Mouse (Mus musculus): ENCODE data around the gene Tjap1.
A peak's percentile ranks its signal among the peaks of the same experiment; 100 is the strongest.

Gene Tjap1

DNA sequence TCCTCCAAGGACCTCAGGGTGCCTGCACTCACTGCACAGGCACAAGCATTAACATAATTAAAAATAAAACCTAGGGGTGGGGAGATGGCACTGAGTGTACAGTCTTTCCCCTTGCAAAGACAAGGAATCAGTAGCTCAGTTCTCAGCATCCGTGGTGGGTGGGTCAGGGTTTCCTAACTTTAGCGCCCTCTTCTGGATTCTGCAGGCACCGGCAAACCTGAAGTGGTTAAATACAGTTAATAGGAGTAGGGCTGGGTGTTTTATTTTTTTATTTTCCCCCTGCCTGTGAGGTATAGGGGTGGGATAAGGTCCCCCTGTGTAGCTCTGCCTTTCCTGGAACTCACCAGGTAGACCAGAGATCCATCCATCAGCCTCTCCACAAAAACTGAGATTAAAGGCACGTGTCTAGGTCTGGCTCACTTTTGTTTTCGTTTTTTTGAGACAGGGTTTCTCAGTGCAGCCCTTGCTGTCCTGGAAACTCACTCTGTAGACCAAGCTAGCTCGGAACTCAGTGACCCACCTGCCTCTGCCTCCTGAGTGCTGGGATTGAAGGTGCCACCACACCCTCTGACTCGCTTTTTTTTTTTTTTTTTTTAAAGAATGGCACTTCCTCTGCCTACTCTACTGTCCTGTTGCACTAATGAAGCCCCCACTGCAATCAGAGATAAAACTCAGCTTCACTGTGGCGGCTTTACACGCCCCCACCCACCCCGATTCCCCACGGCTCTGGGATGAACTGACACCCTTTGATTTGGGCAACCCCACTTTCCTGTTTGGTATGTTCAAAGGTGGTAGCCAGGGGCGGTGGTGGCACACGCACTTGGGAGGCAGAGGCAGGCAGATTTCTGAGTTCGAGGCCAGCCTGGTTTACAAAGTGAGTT, 30.0 kb downstream of the Tjap1 start:
- peak in 1 of 2 experiments; percentile 63 for DNase-seq

DNA sequence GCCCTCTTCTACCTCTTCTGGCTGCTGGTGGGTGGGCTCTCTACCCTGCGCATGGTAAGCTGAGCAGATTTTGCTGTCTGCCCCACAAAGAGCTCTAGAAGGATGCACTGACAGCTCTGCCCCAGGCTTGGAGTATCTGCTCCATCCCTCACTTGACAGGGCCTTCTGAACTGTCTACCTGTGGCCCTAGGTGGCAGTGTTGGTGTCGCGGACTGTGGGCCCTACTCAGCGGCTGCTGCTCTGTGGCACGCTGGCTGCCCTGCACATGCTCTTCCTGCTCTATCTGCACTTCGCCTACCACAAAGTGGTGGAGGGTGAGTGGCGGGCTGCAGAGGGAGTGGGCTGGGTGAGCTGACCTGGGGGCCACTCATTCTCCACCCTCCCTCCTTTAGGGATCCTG, 31.7 kb downstream of the Tjap1 start:
- DNase-seq: no peak

DNA sequence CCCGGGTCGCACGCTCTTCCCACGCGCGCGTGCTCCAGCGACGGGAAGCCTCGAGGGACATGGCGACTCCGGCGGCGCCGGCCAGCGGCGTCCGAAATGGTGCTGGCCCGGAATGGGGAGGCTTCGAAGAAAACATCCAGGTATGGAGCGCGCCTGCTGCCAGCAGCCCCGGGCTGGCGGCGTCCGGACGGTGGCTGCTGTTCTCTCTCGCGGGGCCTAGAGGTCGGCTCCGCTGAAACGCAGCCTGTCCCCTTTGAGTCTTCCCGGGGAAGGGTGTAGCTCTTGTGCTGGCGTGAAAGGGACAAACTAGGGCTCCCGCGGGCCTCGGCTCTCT, 34.7 kb downstream of the Tjap1 start:
- DNase-seq: no peak

- peak; percentile 97 for DNase-seq
These were observed 35.2 kb downstream of the Tjap1 start, which contains the start of the genes Polr1c and Yipf3 for GRCm38 (mm10) chr17:46247512-46248188. Gene Polr1c, minus strand, starts transcription at chr17:46248054. Gene Yipf3, plus strand, starts transcription at chr17:46248080.

DNA sequence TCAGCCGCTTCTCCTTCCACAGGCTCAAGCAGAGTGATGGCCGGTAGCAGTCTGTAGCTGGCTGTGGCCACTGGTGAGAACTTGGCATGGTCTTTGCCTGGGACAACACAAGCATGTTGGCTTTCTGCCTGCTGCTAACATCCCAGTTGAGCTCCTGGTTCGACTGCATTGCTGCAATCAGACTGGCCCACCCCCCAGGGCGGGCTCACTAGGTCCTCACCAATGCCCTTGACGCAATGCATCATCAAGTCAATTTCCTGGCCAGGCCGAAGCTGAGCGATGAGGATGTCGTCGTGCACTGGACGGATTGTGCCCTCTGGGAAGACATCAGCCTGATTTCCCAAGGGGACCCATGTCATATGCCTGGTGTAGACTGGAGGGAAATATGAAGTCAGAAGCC, 38.2 kb downstream of the Tjap1 start:
- DNase-seq: peak; percentile 71 to 87

DNA sequence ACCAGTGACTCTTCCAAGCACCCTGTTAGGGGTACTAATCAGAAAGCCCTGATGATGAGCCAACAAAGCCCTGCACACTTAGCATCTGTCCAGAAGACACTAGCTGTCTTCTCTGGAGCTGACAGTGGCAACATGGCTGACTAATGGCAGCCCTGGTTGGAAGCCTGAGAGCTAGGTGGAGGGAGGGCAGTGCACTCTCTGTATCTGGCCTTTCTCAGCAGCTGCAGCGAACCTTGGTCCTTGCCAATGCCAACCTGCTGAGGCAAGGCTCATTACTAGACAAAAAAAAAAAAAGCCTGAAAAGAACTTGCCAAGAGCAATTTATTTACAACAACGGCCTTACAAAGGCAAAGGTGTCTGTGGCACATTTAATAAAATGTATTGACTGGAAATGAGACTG, 39.2 kb downstream of the Tjap1 start:
- no peak for DNase-seq

- peak; percentile 56 to 78 for DNase-seq
These were observed 39.8 kb downstream of the Tjap1 start for GRCm38 (mm10) chr17:46242993-46243392.

- DNase-seq: peak; percentile 21 to 57
These were observed 40.6 kb downstream of the Tjap1 start for GRCm38 (mm10) chr17:46242274-46242673.

GRCm38 (mm10) chr17:46241471-46241870, 41.4 kb downstream of the Tjap1 start:
- peak in 1 of 2 experiments; percentile 34 for DNase-seq

- DNase-seq: no peak
These were observed 43.2 kb downstream of the Tjap1 start for GRCm38 (mm10) chr17:46239516-46240114.

GRCm38 (mm10) chr17:46237480-46237879, 45.3 kb downstream of the Tjap1 start:
- DNase-seq: no peak

DNA sequence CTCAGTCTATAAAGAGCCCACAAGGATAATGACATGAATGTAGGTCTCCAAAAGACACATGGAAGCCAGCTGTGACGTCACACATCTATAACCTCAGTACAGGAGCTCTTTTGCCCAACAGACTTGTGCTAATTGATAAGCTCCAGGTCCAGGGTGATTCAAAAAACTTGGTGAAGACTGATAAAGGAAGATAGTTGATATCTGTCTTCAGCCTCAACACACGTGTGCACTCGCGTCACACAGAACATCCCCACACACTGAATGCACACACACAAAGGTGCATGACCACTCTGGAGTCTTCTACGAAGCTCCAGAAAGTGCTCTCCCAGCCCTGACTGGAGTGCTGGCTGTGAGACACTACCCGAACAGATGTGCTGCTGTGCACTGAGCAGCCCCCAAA, 45.7 kb downstream of the Tjap1 start:
- DNase-seq: no peak

DNA sequence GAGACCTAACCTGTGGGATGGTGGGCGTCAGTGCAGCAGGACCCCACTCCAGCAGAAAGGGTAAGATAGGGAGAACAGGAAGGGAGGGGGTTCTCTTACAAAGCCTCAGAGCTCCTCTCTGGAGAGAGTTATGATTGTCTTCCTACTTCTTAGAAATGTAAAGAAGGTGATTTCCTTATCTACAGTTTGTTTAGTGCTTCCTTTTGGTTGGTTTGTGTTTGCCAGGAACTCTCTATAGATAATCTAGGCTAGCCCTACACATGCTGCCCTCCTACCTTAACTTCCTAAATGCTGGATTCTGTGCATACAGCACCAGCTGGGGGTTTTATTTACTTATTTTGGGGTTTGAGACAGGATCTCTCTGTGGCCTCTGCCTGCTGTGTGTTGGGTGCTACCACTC, 46.8 kb downstream of the Tjap1 start:
- no peak for DNase-seq

DNA sequence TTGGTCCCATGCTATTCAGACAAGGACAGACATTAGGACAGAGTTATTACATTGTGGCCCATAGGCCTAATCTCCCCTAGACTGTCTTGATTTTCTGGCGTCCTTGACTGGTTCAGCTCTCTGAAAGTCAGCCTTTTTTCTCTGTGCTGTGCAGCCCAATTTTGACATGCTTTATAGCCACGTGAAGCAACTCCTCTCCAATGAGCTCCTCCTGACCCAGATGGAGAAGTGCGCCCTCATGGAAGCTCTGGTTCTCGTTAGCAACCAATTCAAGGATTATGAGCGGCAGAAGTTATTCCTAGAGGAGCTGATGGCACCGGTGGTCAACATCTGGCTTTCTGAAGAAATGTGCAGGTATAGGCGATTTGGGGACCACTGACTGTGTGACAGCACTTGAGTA, 55.2 kb downstream of the Tjap1 start:
- no peak for DNase-seq

GRCm38 (mm10) chr17:46221601-46222000, 61.2 kb downstream of the Tjap1 start:
- DNase-seq: no peak

- no peak for DNase-seq
These were observed 72.3 kb downstream of the Tjap1 start for GRCm38 (mm10) chr17:46210550-46210949.
